Mouse (Mus musculus) brain, embryonic 14.5 days (tissue): ENCODE data around the gene Naif1.

Experiments
- CTCF ChIP-seq: fragments of 200-500 bp; IDR thresholded peaks from 2 replicates; pipeline ENCODE4 v1.5.1; 2012; ENCODE audit warnings: inconsistent platforms, mild to moderate bottlenecking, moderate library complexity, borderline replicate concordance; ENCODE audit not compliant: insufficient read depth, insufficient read length; ENCODE audit errors: extremely low read depth
- POLR2A ChIP-seq: fragments of 200-500 bp; IDR thresholded peaks from 2 replicates; pipeline ENCODE4 v1.6.1; 2012; ENCODE audit warnings: mild to moderate bottlenecking, inconsistent platforms, borderline replicate concordance; ENCODE audit not compliant: poor library complexity, insufficient read depth, insufficient read length, severe bottlenecking; ENCODE audit errors: extremely low read depth

GRCm38 (mm10) chr2:32420647-32421046, 29.6 kb upstream of the Naif1 start:
- TF ChIP-seq CTCF (no peak), POLR2A (no peak)
